Mouse (Mus musculus) layer of hippocampus, adult 9-10 months (tissue): ENCODE results near the gene Syne3.

Source experiments
- DNase-seq: peaks from one replicate; pipeline ENCODE4 v3.0.0; 2022; ENCODE audit warnings: low spot score

The Syne3 gene

DNA sequence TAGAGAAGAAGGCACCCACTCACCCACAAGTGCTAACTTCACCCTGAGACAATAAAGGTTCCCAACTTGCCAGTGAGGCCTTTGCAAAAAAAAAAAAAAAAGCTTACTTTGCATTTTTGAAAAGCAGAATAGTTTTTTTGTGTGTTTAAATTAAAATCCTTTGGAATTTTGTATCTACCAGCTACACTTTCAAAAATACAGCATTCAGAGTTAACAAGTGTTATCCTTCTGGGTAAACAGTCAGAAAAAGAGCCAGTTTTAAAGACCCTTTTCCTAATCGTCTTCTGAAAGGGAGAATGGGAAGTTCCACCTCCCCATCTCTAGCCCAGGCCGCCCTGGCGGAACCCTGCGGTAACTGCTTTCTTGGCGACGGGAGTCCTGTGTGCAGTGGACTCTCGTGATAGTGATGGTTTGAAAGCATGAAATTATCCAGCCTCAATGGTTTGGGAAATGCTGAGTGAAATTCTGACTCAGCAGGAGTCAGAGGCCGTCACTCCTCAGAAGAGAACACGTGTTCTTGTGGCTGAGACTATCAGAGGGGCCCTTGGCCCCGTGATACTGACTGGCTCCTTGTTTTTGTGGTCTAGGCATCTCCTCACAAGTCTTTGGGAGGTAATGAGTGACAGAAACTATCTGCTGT is 16.5 kb upstream of the Syne3 start:
- no peak for DNase-seq

DNA sequence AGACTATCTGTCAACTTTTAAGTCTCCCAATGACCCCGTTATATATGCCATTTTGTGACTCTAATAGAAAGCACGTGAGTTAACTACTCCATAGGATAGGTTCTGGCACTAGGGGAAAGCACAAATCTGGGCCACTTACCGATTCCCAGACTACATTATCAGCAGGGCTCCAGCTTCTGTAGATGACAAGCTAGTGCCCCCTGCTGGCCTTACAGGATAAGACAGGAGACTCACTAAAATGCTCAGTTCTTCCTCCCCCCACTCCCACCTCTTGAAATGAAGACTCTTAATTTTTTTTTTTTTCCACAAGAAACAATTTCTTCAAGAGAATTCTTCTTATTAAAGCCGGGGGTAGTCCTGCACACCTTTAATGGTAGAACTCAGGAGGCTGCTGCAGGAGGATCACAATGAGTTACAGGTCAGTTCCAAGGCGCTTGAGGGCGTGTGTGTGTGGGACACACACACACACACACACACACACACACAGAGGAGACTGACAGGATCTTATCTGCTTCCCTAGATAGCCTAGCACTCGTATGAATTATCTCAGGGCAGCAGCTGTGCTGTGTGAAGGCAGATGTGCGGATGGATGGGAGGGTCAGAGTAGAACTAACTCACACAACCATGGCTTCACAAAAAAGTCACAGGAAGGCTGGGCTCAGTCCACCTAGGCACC is 15.8 kb upstream of the Syne3 start:
- peak; percentile 67 for DNase-seq

DNA sequence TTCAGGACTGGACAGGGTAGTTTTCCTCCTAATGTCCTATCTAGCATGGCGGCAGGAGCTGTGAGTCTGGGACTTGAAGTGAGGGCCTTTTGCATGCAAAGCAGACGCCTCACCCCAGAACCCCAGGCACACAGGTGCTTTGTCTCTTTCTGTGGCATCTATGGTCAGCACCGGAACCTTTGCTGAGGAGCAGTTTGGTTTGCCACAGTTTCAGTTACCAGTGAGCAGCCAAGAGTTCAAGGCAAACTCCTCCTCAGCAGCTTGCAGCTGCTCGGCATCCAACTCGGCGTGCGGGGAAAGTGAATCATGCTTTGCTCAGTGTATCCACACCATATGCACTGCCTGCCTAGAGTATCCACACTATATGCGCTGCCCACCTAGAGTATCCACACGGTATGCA is 13.2 kb upstream of the Syne3 start:
- DNase-seq, result no peak

DNA sequence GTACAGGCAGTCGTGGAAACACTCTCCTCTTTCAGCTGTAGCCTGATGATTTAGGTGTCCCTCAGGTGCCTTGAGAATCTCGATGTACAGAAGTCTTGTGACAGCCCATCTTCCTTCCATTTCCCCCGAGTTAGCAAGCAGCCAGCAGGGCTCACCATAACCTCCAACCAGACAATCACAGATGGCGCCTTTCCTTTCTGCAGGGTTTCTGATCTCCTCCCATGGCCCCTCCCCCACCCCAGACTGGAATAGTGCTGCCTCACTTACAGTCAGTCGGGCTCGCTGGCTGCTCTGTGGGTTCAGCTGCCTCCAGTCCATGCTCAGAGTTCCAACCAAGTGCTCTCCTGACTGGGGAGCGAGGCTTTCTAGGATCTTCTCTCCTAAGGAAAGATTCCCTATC is 12.5 kb upstream of the Syne3 start:
- DNase-seq, result no peak

DNA sequence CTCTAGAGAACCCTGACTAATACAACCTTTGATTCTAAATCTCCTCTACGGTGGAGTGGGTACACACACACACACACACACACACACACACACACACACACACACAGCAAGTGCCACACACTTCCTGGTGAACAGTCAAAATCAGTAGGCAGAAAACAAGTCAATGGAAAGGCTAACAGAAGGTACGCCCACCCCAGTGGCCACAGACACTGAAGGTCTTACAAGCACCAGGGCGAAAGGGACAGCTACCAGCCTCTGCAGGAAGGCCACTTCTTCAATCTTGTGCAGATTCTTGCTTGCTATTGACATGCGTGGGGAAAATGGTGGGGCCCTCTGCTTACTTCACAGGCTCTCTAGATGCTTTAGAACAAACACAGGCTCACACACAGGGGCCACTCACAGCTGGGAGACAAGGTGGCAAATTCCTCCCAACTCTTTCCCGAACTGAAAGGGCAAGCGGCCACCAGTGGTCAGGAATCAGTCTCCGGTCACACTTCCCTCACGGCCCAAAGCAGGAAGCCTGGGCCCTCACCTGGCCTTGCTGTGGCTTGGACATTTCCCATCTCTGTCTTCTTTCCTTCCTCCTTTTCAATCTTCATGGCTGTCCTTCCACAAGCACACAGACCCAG is 11.9 kb upstream of the Syne3 start:
- DNase-seq, result no peak

DNA sequence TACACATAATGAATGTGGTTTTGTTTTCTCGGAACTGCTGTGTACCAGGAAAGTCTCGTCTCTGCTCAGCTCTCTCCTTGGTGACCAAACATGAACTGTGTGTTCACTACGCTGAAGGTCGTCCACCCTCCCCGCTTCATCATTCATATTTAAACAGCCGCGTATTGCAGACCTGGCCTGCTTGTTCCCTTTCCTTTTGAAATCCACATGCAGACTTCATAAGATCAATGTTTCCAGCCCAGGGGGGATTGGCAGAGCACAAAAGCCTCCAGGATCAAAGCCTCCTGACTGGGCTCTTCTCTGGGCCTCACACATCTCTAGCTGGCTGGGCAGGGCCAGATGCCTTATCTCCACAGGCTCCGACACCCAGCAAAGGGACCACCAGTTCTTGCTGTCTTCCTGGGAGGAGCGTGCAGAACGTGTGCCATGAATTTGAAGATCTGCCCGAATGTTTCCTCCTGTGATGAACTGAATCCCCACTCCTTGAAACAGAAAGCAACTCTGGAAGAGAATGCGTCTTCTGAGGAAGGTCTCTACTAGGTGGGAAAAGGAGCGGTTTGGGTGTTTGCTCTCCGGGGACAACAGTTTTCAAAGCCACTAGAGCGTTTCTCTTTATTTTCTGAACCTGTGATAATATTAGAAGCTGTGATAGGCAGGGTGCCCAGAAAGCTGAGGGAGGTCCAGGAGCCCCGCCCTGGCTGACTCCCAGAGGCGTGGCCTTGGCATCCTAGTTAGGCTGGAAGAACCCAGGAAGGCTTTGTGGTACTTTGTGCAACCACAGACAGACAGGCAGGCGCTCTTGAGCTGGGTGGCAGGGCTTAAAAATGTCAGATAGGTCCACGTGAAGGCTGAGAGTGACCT is 10.0 kb upstream of the Syne3 start:
- no peak for DNase-seq

DNA sequence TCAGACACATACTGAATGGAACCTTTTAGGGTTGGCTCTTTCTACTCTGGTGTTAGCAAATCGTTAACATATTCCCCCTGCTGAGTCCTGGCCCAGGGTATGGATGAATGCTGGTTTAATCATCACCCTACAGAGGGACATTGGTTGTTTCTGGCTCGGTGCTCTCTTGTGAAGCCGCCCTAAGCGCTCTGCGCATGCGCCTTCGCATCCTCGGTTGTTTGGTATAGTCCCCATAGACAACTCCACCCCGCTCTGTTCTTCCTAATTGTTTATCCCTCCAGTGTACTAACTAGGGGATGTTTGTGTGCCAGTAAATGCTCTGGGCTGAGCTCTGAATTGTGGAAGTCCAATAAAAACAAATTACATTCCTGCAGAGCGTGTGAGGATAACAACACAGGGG is 7.0 kb upstream of the Syne3 start:
- no peak for DNase-seq

DNA sequence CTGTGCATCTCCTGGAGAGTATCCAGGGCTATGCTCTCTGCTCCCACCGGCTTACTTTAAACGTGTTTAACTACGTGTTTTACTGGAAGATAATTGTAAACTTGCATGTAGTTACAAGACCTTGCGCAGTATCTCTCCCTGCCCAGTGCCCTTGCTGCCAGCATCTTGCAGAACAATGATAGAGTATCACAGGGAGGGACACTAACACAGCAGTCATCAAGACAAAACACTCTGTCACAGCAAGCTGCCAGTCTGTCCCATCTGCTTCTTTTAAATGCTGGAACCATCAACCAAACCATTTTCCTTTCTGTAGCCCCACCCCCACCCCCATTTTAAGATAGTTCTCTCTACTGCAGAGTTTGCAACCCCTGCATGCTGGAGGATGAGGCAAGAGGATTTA is 6.6 kb upstream of the Syne3 start:
- DNase-seq, result no peak

DNA sequence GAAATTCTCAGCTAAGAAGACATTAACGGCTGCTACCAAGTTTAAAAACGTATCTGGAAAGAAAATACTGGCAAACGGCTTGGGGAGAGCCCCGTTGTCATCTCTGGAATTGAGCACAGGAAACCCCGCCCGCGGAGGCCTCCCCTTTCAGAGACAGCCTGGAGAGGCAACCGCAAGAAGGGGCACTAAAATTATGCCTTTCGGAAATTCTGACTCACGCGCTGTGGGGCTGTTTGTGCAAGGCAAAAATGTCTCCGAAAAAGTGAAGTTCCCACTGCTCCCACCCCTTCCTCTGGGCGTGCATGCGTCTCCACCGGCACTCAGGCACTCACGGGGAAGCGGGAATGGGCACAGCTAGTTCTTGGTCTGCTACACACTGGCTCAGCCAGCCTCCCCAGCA is 3.5 kb upstream of the Syne3 start:
- DNase-seq, result no peak

DNA sequence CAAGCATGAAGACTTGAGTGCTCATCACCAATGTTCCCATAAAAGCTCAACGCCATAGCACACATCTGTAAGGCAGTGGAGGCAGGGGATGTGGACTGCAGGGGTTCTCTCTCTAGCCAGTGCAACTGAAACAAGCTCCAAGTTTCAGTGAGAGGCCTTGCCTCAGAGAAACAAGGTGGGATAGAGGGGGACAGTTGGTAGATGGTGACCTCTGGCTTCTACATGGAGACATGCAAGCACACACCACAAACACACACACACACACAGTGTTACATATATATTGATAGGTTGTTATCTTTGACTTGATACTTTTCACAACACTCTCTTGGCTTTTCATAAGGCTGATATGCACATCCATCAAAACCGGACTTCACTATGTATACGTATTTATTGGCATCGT is 2.7 kb upstream of the Syne3 start:
- DNase-seq, result no peak

DNA sequence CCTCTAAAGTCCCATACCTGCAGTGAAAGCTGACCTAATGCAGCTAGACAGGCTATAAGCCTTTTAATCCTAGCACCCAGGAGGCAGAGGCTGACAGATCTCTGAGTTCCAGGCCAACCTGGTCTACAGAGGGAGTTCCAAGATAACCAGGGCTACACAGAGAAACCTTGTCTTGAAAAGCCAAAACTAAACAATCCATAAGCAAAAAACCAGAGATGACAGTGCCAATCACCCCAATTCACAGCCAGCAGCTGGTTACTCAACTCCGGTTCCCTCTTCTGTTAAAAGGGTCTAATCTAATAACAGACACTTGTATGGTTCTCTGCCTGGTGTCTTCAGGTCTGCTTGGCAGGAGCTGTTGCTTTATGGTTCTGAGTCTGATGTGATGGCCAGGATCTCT is 2.0 kb upstream of the Syne3 start:
- no peak for DNase-seq

DNA sequence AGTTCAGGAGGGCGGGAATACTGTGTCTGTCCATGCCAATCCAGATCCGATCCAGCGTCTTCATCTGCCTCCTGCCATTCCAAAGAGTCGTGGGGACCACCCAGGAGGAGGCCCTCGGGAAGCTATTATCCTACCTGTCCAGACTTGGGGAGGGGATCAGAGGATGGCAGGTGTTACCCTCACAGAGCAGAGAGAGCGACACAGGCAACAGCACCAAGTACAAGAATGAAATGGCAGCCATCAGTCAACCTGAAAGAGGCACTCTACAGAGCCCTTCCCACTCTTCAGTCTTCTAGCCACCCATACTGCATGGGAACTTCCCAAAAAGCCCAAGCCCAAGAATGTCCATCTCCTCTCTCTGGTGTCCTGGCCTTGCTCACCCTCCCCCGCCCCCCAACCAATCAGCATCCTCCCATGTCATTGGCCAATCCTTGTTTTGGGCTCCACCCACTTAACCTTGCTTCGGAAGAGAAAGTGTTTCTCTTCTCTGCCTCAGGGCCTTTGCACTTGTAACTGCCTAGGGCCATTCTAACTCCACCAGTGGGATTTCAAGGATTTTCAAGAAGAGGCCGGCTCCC is 693 bp upstream of the Syne3 start:
- DNase-seq, result no peak

DNA sequence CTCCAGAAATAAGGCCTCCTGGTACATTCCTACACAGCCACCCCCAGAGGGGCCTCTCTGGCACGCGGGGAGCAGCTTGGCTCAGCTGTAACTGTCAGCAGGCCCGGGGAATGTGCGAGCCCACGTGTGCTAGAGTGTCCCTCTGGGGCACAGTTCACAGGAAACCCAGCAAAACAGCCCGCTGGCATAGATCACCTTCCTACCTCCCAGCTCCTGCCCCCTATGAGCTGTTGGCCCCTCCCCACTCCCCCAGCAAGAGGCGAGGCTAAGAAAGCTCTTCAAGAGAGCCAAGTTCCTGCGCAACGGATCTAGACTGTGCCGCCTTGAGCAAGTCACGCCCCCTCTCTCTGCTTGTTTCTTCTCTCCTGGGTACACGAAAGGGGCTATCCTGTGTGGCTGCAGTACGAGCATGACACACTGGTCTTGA is 844 bp downstream of the Syne3 start:
- no peak for DNase-seq

DNA sequence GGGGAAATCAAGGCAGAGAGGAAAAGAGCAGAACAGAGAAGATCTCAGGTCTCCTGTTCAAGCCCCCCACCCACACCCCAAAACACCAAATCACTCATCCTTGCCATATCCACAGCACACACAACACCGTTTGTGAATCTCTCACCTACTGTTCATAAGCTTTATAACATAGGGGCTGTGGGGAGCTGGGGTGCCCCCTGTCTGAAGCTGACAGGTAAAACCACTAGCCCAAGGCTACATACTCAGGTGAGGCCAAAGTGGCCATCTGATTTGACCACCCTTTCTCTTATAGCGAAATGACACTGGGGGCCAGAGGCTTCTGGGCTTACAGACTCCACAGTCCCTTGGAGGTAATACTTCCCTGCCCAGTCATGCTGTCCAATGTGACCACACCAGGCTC is 1.5 kb downstream of the Syne3 start:
- no peak for DNase-seq

DNA sequence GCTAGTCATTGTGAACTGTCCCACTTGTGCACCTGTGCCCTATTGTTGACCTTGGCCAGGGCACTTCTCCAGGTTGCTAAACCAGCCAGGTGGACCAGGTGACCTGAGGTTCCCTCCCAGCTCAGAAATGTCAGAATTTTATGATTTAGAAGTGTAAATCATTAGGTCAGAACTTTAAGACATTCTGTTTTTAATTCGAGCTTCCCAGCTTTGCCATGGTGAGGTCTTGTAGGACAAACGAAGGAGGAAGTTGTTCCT is 4.0 kb downstream of the Syne3 start:
- no peak for DNase-seq

DNA sequence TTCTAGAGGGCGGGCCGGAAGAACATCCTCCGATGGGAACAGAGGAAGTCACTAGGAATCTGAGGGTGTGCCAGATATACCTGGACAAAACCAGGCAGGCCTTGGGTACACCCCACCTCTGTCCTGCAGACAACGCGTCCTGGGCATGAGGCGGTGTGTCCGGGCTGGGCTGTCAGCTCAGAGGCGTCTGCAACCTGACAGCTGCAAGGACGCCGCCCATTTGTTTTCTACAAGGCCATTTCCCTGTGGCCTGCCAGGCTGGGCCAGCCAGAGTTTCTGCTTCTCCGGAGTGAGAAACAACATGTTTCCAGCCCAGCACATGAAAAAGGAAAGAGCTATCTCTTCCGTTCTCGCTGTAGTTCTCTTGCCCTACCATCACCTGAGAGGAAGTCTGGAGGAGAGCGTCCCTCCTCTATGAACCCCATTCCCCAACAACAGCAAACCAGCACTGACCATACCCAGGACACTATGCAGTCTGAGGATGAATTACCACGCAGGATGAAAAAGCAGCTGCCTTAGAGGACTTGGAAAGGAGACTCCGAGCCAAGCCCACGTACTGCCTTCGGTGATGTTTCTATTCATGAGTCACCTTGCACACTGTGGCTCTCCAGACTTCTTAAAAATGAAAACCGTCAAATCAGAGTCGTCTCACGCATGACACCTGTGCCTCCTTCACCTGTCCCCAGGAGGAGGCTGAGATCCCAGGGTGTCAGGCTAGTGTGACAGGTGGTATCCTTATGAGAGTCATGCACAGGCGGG is 4.5 kb downstream of the Syne3 start:
- DNase-seq, result no peak

DNA sequence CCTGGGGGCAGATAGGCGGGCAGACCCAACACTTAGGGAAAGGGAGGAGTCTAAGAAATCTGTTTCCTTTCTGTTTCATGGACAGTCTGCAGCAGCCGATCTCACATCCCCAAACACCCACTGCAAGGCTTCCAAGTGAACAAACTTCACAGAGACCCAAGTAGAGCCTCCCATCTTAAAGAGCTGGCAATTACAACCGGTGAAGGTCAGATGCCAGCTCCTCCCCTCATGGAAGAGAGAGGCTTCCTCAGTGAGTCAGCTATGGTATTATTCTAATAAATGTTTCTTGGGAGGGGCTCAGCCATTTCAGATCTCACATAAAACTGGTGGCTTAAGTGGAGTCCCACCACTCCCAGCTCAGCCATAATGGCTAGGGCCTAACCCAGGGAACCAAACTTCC is 5.9 kb downstream of the Syne3 start:
- no peak for DNase-seq

DNA sequence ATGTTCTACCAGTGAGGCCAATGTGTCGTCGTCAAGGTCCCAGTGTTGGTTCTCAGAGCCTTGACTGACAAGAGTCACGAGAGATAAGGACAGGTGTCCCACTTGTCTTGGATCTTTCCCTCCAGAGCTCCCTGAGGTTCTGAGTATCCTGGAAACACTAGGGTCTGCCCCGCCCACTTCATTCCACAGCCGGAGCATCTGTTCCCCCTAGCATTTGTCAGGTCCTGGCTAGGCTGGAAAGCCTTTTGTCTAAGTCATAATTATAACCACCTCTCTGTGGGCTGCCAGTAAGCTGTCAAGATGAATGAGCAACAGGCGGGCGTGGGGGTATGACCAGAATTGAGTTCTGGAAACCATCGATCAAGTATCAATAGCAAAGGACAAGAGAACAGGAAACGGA is 6.5 kb downstream of the Syne3 start:
- DNase-seq, result no peak

DNA sequence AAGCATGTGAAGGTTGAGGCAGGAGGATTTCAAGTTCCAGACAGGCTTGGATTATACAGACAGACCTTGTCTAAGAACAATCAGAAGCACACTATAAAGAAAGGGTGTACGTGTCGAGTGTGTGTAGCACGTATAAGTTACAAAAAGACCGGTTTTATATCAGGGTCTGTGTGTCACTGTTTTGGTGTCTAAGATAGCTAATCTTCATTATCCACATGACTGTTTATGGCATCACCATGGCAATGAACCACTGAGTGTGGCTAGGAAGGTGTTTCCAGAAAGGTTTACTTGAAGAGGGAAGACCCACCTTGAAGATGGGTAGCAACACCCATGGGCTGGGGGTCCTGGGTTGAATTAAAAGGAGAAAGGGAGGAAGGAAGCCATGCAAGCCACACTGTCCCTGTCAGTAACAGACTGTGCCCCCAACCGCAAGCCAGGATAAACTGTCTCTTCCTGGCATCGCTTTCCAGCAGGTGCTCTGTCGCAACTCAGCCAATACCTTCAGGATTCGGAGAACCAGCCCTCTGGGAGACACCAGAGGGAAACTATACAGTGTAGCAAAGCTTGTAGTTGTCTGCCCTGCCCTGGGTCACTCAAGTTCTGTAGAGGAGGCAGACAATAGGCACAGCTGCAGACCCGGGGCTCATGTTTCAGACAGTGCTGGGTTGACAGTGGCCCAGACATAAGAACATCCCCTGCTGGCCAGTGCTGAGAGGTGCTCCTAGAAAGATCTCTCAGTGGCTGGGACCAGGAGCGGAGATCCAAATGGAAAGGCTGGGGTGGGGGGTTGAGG is 7.1 kb downstream of the Syne3 start:
- DNase-seq, result no peak

DNA sequence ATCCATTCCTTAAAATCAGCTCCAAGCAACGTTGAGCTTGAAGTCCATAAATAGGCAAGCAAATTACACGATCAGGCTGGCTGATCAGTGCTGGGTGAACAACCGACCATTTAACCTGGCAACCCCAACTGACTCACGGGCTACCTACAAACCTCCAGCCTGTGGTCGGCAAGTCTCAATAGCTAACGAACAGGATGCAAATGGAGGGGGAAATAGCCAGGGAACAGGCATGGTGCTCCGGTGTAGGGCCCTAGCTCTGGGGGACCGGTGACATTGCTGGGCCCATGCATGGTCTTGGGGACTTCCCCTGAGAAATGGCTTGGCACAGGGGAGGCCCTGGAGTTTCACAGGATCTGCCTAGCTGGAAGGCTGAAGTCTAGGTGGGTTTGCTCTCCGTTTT is 8.3 kb downstream of the Syne3 start:
- no peak for DNase-seq
